Mouse (Mus musculus): Measurements from ENCODE around the gene Fut11.
A peak's percentile ranks its signal among the peaks of the same experiment; 100 is the strongest.

Gene Fut11

GRCm38 (mm10) chr14:20723006-20723405, 28.2 kb downstream of the Fut11 start:
- DNase-seq, result no peak

DNA sequence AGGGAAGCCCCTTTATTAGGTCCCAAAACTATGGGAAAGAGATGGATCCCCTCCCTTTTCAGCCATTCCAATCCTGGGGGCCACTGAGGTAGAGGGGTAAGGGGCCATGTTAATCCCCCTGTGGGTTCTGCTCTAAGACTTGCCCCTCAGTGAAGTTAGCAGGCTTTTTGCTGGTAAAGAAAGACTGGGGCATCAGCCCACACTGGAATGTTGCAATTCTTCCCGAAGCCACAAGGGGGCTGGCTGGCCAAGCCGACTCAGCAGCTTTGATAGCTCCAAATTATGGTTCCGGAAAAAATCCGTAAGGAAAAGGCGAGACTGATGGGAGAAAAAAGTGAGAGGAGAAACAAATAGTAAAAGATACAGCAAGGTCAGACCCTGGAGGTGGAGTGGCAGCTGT, 29.3 kb downstream of the Fut11 start:
- DNase-seq, result peak; percentile 60

DNA sequence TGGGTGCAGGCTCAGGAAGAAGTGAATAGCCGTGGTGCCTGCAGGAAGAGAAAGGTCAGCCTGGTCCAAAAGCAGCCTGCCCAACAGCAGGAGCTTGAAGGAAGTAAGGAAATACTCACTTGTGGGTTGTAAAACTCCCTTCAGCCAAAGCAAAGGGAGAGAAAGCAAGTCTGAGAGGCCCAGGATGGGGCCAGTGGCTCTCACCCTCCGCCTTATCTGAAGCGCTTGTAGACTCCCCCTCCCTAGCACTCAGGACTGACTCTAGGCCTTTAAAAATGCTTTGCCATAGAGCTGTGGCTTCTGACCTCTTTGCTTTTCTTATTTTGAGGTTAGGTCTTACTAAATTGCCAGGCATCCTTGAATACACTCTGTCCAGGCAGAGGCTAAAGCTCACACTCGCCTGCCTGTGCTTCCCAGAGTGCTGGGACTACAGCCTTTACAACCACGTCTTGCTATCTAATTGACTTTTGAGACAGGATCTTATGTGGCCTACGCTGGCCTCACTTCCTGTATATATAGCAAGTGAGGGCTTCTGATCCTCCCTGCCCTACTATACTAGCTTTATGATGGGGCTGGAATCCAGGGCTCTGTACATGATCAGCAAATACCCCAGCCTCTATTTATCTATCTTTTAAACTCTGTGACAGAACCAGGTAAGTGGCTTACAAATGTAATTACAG, 31.0 kb downstream of the Fut11 start:
- peak; percentile 61 for DNase-seq

- DNase-seq, result no peak
Measured at GRCm38 (mm10) chr14:20729871-20730270, 35.1 kb downstream of the Fut11 start.

DNA sequence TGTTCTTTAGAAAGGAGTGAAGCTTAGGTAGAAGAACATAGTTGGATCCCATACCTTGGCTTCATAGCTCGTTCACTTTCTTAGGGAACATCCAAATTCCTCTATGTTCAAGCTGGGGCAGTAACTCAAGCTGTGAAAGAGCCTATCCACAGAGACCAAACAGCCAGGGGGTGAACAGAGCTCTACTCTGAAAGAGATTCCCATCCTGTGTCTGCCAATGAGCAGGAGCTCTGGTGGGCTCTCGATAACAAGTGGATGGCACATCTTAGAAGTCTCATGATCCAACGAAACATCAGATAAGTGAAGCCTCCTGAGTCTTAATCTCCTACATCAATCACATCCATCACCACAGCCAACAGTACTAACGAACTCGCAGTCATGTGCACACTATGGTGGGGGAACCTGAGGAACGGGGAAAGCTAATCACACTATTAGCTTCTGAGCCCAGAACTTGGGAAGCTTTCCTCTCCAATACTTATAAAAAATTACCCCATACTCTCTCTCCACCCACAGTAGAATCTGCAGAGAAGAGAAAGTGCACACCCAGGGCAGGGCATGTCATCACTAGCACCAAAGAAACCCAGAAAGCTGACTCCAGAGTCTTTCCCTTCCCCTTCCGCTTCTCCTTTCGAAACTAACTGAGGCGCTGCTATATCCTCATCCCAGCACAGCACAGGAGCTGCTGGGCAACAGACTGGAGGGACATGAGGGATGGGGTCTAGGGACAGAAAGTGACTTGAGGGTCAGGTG, 36.3 kb downstream of the Fut11 start:
- no peak for DNase-seq

GRCm38 (mm10) chr14:20733041-20733951, 38.5 kb downstream of the Fut11 start:
- DNase-seq, result peak; percentile 71

DNA sequence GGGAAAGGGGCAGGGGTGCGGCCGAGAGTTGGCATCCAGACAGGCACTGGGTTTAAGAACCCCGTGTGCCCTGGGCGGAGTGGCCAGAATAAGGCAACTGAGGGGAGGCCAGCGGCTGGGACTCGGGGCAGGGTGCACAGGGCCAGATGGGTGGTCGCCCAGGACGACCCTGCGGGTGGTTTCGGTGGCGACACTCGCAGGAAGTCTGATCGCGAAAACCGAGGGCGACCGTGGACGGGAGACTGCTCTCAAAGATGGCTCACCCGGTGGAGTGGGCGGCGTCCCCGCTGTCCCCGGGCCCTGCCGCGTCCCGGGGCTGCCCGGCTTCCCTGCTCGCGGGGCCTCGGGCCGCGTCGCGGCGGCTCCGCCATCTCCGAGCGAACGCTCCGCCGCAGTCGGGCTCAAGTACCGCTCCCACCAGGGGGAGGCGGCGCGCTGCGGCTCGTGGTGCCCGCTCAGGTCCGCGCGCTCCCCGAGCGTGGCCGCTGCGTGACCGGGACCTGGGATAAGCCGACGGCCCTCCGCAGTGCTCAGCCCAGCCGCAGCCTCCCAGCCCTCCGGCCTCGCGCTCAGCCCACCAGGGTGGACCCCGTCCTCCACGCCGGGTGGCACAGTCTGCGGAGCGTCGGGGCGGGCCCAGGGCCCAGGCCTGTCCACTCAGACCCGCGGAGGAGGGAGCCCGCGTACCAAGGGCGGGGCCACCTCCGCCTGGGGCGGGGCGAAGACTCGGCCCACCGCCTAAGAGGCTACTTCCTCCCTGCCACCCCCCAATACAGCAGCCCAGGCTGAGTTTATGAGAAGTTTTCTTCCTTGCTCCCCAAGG, 39.4 kb downstream of the Fut11 start, which contains the start of gene Ndst2:
Ndst2 (minus strand) TSS at position 611 of the 823 bp plus-strand sequence.
- peak; percentile 95 for DNase-seq

DNA sequence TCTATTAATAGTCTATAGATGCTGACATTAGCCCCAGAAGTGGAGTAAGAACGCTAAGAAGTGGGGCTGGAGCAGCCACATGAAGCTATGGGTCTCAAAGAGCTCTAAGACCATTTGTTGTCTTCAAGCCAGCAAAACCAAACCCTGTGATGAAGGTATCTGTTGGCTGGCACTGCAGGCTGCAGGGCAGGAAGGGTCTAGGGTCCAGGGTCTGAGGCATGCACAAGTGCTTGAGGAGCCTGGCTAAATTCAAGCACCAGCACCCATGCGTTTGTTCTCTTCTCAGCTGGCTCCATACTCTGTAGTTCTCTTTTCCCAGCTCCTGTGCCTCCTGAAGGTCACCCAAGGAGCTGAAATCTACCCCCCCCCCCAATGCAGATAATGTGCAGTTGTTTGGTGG, 40.3 kb downstream of the Fut11 start:
- no peak for DNase-seq

DNA sequence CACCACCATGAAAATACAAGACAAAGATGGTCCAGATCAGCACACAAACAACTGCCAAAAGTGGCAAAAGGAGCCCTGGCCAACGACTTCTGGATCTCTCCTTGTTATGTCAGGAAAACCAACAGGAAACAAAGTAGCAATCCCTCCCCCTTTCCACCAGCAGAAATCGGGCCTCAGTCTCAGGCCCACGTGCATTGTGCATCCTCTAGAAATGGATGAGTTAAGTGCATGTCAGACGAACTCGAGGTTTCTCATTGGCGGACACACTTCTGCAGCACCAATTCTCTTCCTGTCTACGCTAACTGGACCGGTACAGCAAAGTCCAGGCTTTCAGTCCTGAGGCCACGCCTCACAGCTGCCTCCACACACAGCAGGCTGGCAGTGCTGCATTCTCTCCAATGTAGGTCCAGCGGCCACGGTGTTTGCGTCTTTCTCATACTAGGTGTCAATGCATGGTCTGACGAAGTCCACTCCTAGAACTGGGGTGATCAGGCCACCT, 41.2 kb downstream of the Fut11 start:
- DNase-seq, result no peak

GRCm38 (mm10) chr14:20737306-20737705, 42.5 kb downstream of the Fut11 start:
- DNase-seq, result peak; percentile 61

GRCm38 (mm10) chr14:20738511-20738910, 43.7 kb downstream of the Fut11 start:
- no peak for DNase-seq

DNA sequence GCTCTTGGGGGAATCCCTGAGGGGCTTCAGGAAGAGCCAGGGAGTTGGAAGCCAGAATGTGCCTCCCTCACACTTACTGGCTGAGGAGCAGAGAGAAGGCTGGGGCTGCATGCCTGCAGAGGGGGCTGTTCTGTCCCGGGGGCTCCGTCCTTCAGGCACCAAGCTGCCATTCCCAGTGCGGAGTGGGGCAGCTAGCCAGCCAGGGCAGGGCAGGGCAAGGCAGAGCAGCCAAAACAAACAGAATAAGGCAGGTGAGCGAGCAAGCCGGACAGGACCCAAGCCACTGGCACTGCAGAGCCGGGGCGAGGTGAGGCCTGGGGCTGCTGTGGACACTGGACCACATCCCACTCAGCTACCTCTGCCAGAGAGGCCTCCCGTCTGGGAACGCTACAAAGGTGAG, 46.5 kb downstream of the Fut11 start:
- no peak for DNase-seq

GRCm38 (mm10) chr14:20743614-20744013, 48.8 kb downstream of the Fut11 start:
- no peak for DNase-seq

DNA sequence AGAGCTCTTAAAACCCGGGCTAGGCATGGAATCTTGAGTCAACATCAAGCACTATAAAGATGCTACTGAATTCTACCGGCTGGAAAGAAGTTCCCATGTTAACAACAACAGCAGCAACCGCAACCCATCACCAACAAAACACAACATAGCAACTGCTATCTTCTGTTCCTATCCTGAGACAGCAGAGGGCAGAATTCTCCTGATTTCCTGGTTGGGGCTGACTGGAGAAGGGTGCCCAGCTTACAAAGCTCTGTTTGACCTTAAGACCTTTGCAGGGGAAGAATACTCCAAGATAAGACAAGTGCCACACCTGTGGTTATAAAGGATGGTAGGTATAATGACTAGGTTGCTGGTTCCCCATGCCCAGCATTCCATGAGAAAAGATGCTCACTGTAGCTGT, 52.2 kb downstream of the Fut11 start:
- DNase-seq, result no peak

GRCm38 (mm10) chr14:20748388-20748787, 53.6 kb downstream of the Fut11 start:
- no peak for DNase-seq

DNA sequence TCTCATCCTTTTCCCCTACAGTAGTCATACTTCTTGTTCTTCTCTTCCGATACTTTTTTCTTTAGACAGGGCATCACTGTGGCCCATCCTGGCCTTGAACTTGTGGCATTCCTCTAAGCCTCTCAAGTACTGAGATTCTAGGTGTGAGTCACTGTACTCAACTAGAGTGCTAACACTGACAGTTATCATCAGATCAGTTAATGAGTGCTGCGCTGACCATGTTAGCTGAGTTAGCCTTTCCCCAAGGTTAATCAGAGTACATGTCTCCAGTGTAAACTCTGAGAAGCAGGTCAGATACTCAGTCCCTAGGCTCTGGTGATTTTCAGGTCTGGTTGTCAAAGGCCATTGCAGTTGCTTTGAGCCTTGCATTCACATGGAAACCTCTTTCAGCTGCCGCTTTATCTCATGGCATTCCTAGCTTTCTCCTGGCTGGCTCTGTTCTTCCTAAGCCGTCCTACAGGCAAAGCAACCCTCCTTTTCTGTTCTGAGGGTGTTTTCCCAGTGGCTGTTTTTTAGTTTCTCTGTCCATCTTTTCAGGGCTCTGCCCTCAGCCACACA, 54.8 kb downstream of the Fut11 start:
- no peak for DNase-seq

DNA sequence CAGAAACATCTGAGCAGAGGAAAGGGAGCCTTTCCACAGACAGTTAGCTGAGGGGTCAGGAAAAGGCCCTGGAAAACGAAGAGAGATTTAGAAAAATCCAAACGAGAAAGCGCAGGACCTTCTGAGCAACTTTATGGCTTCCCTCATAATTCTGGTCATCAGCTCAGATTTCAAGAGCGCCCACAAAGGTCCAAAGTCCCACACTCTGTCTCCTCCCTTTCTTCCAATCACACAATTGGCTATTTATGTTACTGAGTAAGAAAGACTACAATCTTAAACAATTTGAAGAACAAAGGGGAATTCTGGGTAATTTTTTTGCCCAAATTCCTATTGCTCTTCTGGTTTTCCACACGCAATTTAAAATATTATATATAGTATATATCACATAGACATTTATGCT, 55.7 kb downstream of the Fut11 start:
- DNase-seq, result no peak
